Comparison of ENCODE assay signal across 8 mouse cellular contexts in the genomic region with DNA sequence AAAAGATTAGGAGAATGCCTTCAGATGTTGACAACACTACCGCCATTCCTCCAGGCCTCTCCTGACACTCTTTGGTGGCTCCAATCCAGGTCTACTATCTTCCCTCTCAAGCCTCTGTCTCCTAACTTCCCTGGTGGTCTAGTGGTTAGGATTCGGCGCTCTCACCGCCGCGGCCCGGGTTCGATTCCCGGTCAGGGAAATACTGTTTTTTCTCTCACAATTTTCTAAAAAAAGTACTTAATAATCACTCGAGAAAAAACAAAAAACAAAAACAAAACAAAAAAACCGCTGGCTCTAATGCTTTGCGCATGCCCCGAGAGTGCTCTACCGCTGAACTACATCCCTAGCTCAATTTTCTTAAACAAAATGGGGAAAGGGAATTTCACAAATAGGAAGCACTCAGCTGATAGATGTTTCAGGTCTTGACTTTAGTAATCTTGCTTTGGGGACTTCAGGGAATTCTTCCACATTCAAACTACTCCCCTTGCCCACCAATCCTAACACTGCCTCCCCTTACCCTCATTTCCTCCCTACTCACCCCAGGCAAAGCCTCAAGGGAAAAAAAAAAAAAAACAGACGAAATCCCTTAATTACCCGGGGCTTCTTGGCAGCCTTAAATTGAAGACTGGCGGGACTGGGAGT. TPM values are rescaled to one million over a fixed set of nuclear protein-coding genes. Genes with fewer than 3 reads are reported as not detected.
DNase-seq lines count a peak whose midpoint lies in the region; ATAC-seq and TF ChIP-seq lines count a peak whose summit lies in the region.

No protein-coding gene starts in this region.

- ATAC-seq in embryonic facial prominence, embryonic 14.5 days (ENCODE audit: low read depth): peak; percentile 53
- ATAC-seq in heart, embryonic 11.5 days (replicated peaks; ENCODE audit: insufficient number of reproducible peaks, low FRiP score, low TSS enrichment): peak; percentile 72
- peak; percentile 64; the same call in 1 of the 2 replicates for ATAC-seq in kidney, postnatal 0 days (replicated peaks; ENCODE audit: low FRiP score, low read depth)
- peak; percentile 67 for ATAC-seq in liver, embryonic 11.5 days (replicated peaks; ENCODE audit: low FRiP score)
- 0 out of 2 replicates have a peak, but pooled peaks have one; percentile 15 for ATAC-seq in stomach, embryonic 15.5 days (ENCODE audit: insufficient read depth, low FRiP score, low read depth)

- H3K4me1 ChIP-seq in embryonic facial prominence, embryonic 14.5 days (ENCODE audit: control insufficient read depth, insufficient read depth, low read length): peaks cover 8% of the 10 kb centered on the region; the same call in 1 of the 2 replicates
- H3K4me1 ChIP-seq in heart, embryonic 11.5 days (ENCODE audit: control insufficient read depth, insufficient read depth, low read length): peaks cover 8% of the 10 kb centered on the region; the same call in 1 of the 2 replicates
- 0 out of 2 replicates have a peak, but pooled peaks cover 3% of the 10 kb centered on the region for H3K4me1 ChIP-seq in kidney, postnatal 0 days (replicated peaks; ENCODE audit: insufficient read depth, low read length)
- H3K4me1 ChIP-seq in liver, embryonic 11.5 days (replicated peaks; ENCODE audit: control insufficient read depth, insufficient read depth, low read length): peaks cover 9% of the 10 kb centered on the region; the same call in 1 of the 2 replicates
- H3K4me1 ChIP-seq in stomach, embryonic 15.5 days: 0 out of 2 replicates have a peak, but pooled peaks cover 4% of the 10 kb centered on the region

- H3K27ac ChIP-seq in embryonic facial prominence, embryonic 14.5 days (replicated peaks; ENCODE audit: low read depth, low read length): peak overlapping the region; percentile 71
- peak overlapping the region; percentile 83; the same call in 1 of the 2 replicates for H3K27ac ChIP-seq in heart, embryonic 11.5 days (ENCODE audit: low read depth, low read length)
- peak overlapping the region; percentile 90 for H3K27ac ChIP-seq in kidney, postnatal 0 days
- H3K27ac ChIP-seq in liver, embryonic 11.5 days (ENCODE audit: low read depth, low read length): peak overlapping the region; percentile 73; the same call in 1 of the 2 replicates
- peak overlapping the region; percentile 79 for H3K27ac ChIP-seq in stomach, embryonic 15.5 days

- 1% methylated on average over 17 of the region's 17 CpGs for WGBS in embryonic facial prominence, embryonic 14.5 days
- under 1% methylated on average over 17 of the region's 17 CpGs for WGBS in heart, embryonic 11.5 days (ENCODE audit: insufficient replicate concordance)
- WGBS in kidney, postnatal 0 days: 4% methylated on average over 17 of the region's 17 CpGs
- under 1% methylated on average over 17 of the region's 17 CpGs for WGBS in liver, embryonic 11.5 days
- WGBS in stomach, embryonic 15.5 days: 1% methylated on average over 17 of the region's 17 CpGs

- peak overlapping the region; percentile 87 for H3K4me3 ChIP-seq in embryonic facial prominence, embryonic 14.5 days (ENCODE audit: low read depth, low read length)
- H3K4me3 ChIP-seq in heart, embryonic 11.5 days (ENCODE audit: low read depth, low read length): peak overlapping the region; percentile 86
- H3K4me3 ChIP-seq in kidney, postnatal 0 days (replicated peaks; ENCODE audit: low read depth, low read length): peak overlapping the region; percentile 66
- peak overlapping the region; percentile 92 for H3K4me3 ChIP-seq in liver, embryonic 11.5 days (ENCODE audit: low read depth, low read length)
- H3K4me3 ChIP-seq in stomach, embryonic 15.5 days (replicated peaks): peak overlapping the region; percentile 57

- peak; percentile 69 for DNase-seq in 3134 (ENCODE audit: extremely low read depth, insufficient read length, low spot score)
- peak; percentile 89 for DNase-seq in adrenal gland, postnatal 14 days
- peak; percentile 73 for DNase-seq in embryonic facial prominence, embryonic 14.5 days (ENCODE audit: low spot score)
- peak; percentile 76 for DNase-seq in kidney, postnatal 0 days (ENCODE audit: low spot score)
- peak; percentile 85 for DNase-seq in liver, embryonic 11.5 days (ENCODE audit: low spot score)
- DNase-seq in natural killer cell, adult 2 months (ENCODE audit: low spot score in 2 of 2): peak; percentile 52 to 64

- no peaks in the 10 kb centered on the region for H3K27me3 ChIP-seq in embryonic facial prominence, embryonic 14.5 days (replicated peaks; ENCODE audit: control insufficient read depth, insufficient read depth, low read length)
- no peaks in the 10 kb centered on the region for H3K27me3 ChIP-seq in heart, embryonic 11.5 days (ENCODE audit: control insufficient read depth, insufficient read depth, low read length)
- no peaks in the 10 kb centered on the region for H3K27me3 ChIP-seq in kidney, postnatal 0 days (ENCODE audit: insufficient read depth, low read length)
- H3K27me3 ChIP-seq in liver, embryonic 11.5 days (replicated peaks; ENCODE audit: control insufficient read depth, insufficient read depth, low read length): no peaks in the 10 kb centered on the region
- H3K27me3 ChIP-seq in stomach, embryonic 15.5 days (replicated peaks): no peaks in the 10 kb centered on the region

- peak overlapping the region; percentile 80 for H3K4me2 ChIP-seq in embryonic facial prominence, embryonic 14.5 days (ENCODE audit: low read depth, low read length)
- H3K4me2 ChIP-seq in heart, embryonic 11.5 days: peak overlapping the region; percentile 93
- peak overlapping the region; percentile 68 for H3K4me2 ChIP-seq in kidney, postnatal 0 days (ENCODE audit: low read length)
- H3K4me2 ChIP-seq in liver, embryonic 11.5 days: peak overlapping the region; percentile 89
- H3K4me2 ChIP-seq in stomach, embryonic 15.5 days: peak overlapping the region; percentile 61

- H3K36me3 ChIP-seq in embryonic facial prominence, embryonic 14.5 days (ENCODE audit: control insufficient read depth, insufficient read depth, low read length): no peaks in the 10 kb centered on the region
- no peaks in the 10 kb centered on the region for H3K36me3 ChIP-seq in heart, embryonic 11.5 days (ENCODE audit: control insufficient read depth, insufficient read depth, low read length)
- no peaks in the 10 kb centered on the region for H3K36me3 ChIP-seq in kidney, postnatal 0 days (ENCODE audit: insufficient read depth, low read length)
- H3K36me3 ChIP-seq in liver, embryonic 11.5 days (ENCODE audit: control insufficient read depth, insufficient read depth, low read length): no peaks in the 10 kb centered on the region
- H3K36me3 ChIP-seq in stomach, embryonic 15.5 days: no peaks in the 10 kb centered on the region

- no peaks in the 10 kb centered on the region for H3K9me3 ChIP-seq in embryonic facial prominence, embryonic 14.5 days (ENCODE audit: control insufficient read depth, low read length)
- H3K9me3 ChIP-seq in heart, embryonic 11.5 days (replicated peaks; ENCODE audit: control insufficient read depth, low read length): no peaks in the 10 kb centered on the region
- no peaks in the 10 kb centered on the region for H3K9me3 ChIP-seq in kidney, postnatal 0 days (replicated peaks; ENCODE audit: low read length)
- H3K9me3 ChIP-seq in liver, embryonic 11.5 days (ENCODE audit: control insufficient read depth, low read length): no peaks in the 10 kb centered on the region
- no peaks in the 10 kb centered on the region for H3K9me3 ChIP-seq in stomach, embryonic 15.5 days

- no peak for TF ChIP-seq CTCF in kidney, postnatal 0 days (IDR thresholded peaks at IDR 0.05; ENCODE audit: low read depth)

- H3K9ac ChIP-seq in embryonic facial prominence, embryonic 14.5 days (ENCODE audit: low read depth, low read length): peak overlapping the region; percentile 82
- H3K9ac ChIP-seq in heart, embryonic 11.5 days (ENCODE audit: low read depth, low read length): peak overlapping the region; percentile 85
- peak overlapping the region; percentile 67; the same call in 1 of the 2 replicates for H3K9ac ChIP-seq in kidney, postnatal 0 days (ENCODE audit: low read depth, low read length)
- H3K9ac ChIP-seq in liver, embryonic 11.5 days (ENCODE audit: low read depth, low read length): peak overlapping the region; percentile 88
- H3K9ac ChIP-seq in stomach, embryonic 15.5 days: no peak overlapping the region

RNA-seq across cellular contexts. Expression of gene Acp6, which starts 0.5 kb away (rescaled TPM):
- total RNA-seq in adrenal gland, postnatal 14 days (2021): 40.0 and 42.3 TPM in 2 replicates
- polyA plus RNA-seq in embryonic facial prominence, embryonic 14.5 days (2014; fragmentation: Nextera tagmentation; extraction: Ambion mirVana): 31.5 and 35.3 TPM in 2 replicates
- 54.0 and 59.2 TPM in 2 replicates for polyA plus RNA-seq in heart, embryonic 11.5 days (2014; fragmentation: Nextera tagmentation; extraction: Ambion mirVana)
- 54.2 and 56.6 TPM in 2 replicates for polyA plus RNA-seq in kidney, postnatal 0 days (2015; fragmentation: Nextera tagmentation; extraction: Ambion mirVana)
- polyA plus RNA-seq in liver, embryonic 11.5 days (2014; fragmentation: Nextera tagmentation; extraction: Ambion mirVana): 41.1 and 41.4 TPM in 2 replicates
- polyA plus RNA-seq in stomach, embryonic 15.5 days (2015; fragmentation: Nextera tagmentation; extraction: Ambion mirVana): 46.9 and 50.7 TPM in 2 replicates

Comparison
In these comparisons a context has a peak if more than half of its experiments do, and no peak if none do; other contexts are left out.
1. Peak in every context shown above with its lines: DNase-seq, ATAC-seq, H3K4me3 ChIP-seq and H3K27ac ChIP-seq.
2. ATAC-seq: peak in every context shown above with its lines; median percentile 72 in heart, embryonic 11.5 days; 67 in liver, embryonic 11.5 days; 64 in kidney, postnatal 0 days; 53 in embryonic facial prominence, embryonic 14.5 days; 15 in stomach, embryonic 15.5 days.